24 mouse cellular contexts compared by ENCODE assay signal in the genomic region with DNA sequence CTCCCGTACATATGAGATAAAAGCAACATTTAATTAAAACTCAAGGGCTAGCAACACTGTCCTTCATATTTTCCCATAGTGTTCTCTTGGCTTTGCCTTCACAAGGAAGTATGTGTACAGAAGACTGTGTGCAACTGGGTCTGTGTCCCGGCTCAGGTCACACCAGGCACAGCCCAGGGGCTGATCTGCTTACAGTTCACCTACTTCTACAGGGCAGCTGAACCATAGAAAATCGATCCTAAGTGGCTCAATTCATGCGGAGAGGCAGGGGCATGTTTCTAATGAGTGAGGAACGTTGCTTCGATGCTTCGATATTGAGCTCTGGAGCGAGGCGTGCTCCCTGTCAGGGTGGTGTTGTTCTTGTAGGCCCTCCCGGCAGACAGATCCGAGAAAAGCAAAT. TPM values are rescaled to one million over a fixed set of nuclear protein-coding genes. Genes with fewer than 3 reads are reported as not detected.
DNase-seq lines count a peak whose midpoint lies in the region; ATAC-seq and TF ChIP-seq lines count a peak whose summit lies in the region.
"Had no signal": no experiment of that assay in that cellular context is flagged by ENCODE, and none has a peak within 500 bp of the region (broad histone marks: within the 10 kb centered on the region; RNA-seq: fewer than 3 reads in every experiment).

No protein-coding gene starts in this region.

- H3K9ac ChIP-seq in forebrain, embryonic 11.5 days (ENCODE audit: low read length) = no peak overlapping the region
- H3K9ac ChIP-seq in forebrain, embryonic 14.5 days (ENCODE audit: low read length) = no peak overlapping the region
- H3K9ac ChIP-seq in embryonic facial prominence, embryonic 11.5 days (replicated peaks; ENCODE audit: low read length) = no peak overlapping the region
- H3K9ac ChIP-seq: embryonic facial prominence, embryonic 15.5 days; forebrain, embryonic 13.5 days; heart, embryonic 15.5 days; hindbrain, embryonic 15.5 days had no signal

- H3K4me3 ChIP-seq in forebrain, embryonic 11.5 days (ENCODE audit: low read depth, low read length) = no peak overlapping the region
- no peak overlapping the region for H3K4me3 ChIP-seq in forebrain, embryonic 14.5 days (ENCODE audit: low read depth, low read length)
- no peak overlapping the region for H3K4me3 ChIP-seq in embryonic facial prominence, embryonic 11.5 days (ENCODE audit: low read depth, low read length)
- H3K4me3 ChIP-seq: embryonic facial prominence, embryonic 15.5 days; erythroblast, embryonic 14.5 days; forebrain, embryonic 13.5 days; gastrocnemius, adult 2 months; heart, embryonic 10.5 days; heart, embryonic 15.5 days; hindbrain, embryonic 15.5 days had no signal

- WGBS in forebrain, embryonic 11.5 days = 49% methylated on average over 11 of the region's 11 CpGs
- 66% methylated on average over 11 of the region's 11 CpGs for WGBS in forebrain, embryonic 14.5 days
- WGBS in embryonic facial prominence, embryonic 11.5 days = 57% methylated on average over 11 of the region's 11 CpGs

- H3K27ac ChIP-seq in forebrain, embryonic 11.5 days (ENCODE audit: low read depth, low read length) = no peak overlapping the region
- H3K27ac ChIP-seq in forebrain, embryonic 14.5 days (ENCODE audit: low read depth, low read length) = no peak overlapping the region
- H3K27ac ChIP-seq in embryonic facial prominence, embryonic 11.5 days (replicated peaks; ENCODE audit: low read depth, low read length) = no peak overlapping the region
- H3K27ac ChIP-seq: embryonic facial prominence, embryonic 15.5 days; forebrain, embryonic 13.5 days; gastrocnemius, adult 2 months; heart, embryonic 10.5 days; heart, embryonic 15.5 days; hindbrain, embryonic 15.5 days had no signal

- TF ChIP-seq POLR2A in brain, embryonic 14.5 days (IDR thresholded peaks at IDR 0.05; ENCODE audit: borderline replicate concordance, extremely low read depth, insufficient read depth, insufficient read length, poor library complexity, severe bottlenecking) = no peak

- no peaks in the 10 kb centered on the region for H3K4me1 ChIP-seq in forebrain, embryonic 11.5 days (replicated peaks; ENCODE audit: control insufficient read depth, insufficient read depth, low read length)
- H3K4me1 ChIP-seq in forebrain, embryonic 14.5 days (ENCODE audit: control insufficient read depth, insufficient read depth, low read length) = no peaks in the 10 kb centered on the region
- no peaks in the 10 kb centered on the region for H3K4me1 ChIP-seq in embryonic facial prominence, embryonic 11.5 days (ENCODE audit: control insufficient read depth, insufficient read depth, low read length)
- H3K4me1 ChIP-seq: heart, embryonic 10.5 days had no signal

- ATAC-seq in forebrain, embryonic 11.5 days (replicated peaks; ENCODE audit: low FRiP score) = peak; percentile 24; the same call in 1 of the 2 replicates
- ATAC-seq in forebrain, embryonic 14.5 days = no peak
- ATAC-seq in embryonic facial prominence, embryonic 11.5 days (replicated peaks; ENCODE audit: insufficient number of reproducible peaks, low FRiP score, low TSS enrichment, low read depth) = no peak
- ATAC-seq: activated CD4-positive, CD25-positive, alpha-beta regulatory T cell, adult 4 months; forebrain, embryonic 13.5 days; intestine, embryonic 16.5 days; Patski had no signal

- H3K9me3 ChIP-seq in forebrain, embryonic 11.5 days (ENCODE audit: control insufficient read depth, low read length) = no peaks in the 10 kb centered on the region
- H3K9me3 ChIP-seq in forebrain, embryonic 14.5 days (replicated peaks; ENCODE audit: control insufficient read depth, low read length) = no peaks in the 10 kb centered on the region
- H3K9me3 ChIP-seq in embryonic facial prominence, embryonic 11.5 days (replicated peaks; ENCODE audit: control insufficient read depth, low read length) = no peaks in the 10 kb centered on the region
- H3K9me3 ChIP-seq: embryonic facial prominence, embryonic 15.5 days; forebrain, embryonic 13.5 days; heart, embryonic 10.5 days; heart, embryonic 15.5 days; hindbrain, embryonic 15.5 days had no signal

- no peak overlapping the region for H3K4me2 ChIP-seq in forebrain, embryonic 11.5 days (ENCODE audit: low read depth, low read length, severe bottlenecking)
- H3K4me2 ChIP-seq in forebrain, embryonic 14.5 days (ENCODE audit: low read length) = no peak overlapping the region
- no peak overlapping the region for H3K4me2 ChIP-seq in embryonic facial prominence, embryonic 11.5 days (ENCODE audit: low read depth, low read length)
- H3K4me2 ChIP-seq: embryonic facial prominence, embryonic 15.5 days; forebrain, embryonic 13.5 days; heart, embryonic 15.5 days; hindbrain, embryonic 15.5 days had no signal

- no peaks in the 10 kb centered on the region for H3K36me3 ChIP-seq in forebrain, embryonic 11.5 days (ENCODE audit: control insufficient read depth, insufficient read depth, low read length)
- H3K36me3 ChIP-seq in forebrain, embryonic 14.5 days (ENCODE audit: control insufficient read depth, insufficient read depth, low read length) = no peaks in the 10 kb centered on the region
- no peaks in the 10 kb centered on the region for H3K36me3 ChIP-seq in embryonic facial prominence, embryonic 11.5 days (replicated peaks; ENCODE audit: control insufficient read depth, insufficient read depth, low read depth, low read length)
- H3K36me3 ChIP-seq: embryonic facial prominence, embryonic 15.5 days; heart, embryonic 10.5 days; heart, embryonic 15.5 days; hindbrain, embryonic 15.5 days had no signal

- DNase-seq in forebrain, embryonic 11.5 days (ENCODE audit: low spot score) = no peak
- DNase-seq in forebrain, embryonic 14.5 days (ENCODE audit: low spot score) = no peak
- DNase-seq in brain, embryonic 14.5 days (ENCODE audit: low read depth) = peak; percentile 8
- DNase-seq in embryonic facial prominence, embryonic 11.5 days (ENCODE audit: low spot score) = peak; percentile 29
- peak; percentile 61 for DNase-seq in retina, postnatal 1 day
- no peak for DNase-seq in gastrocnemius, postnatal 10 days
- DNase-seq: adrenal gland, postnatal 14 days; cerebellum, adult 8-10 months; cerebellum, postnatal 14 days; gastrocnemius, adult 2 months; gastrocnemius, postnatal 36 days; heart, adult 18-20 months; heart, postnatal 14 days; kidney, adult 2 months had no signal

- no peak for TF ChIP-seq CTCF in brain, embryonic 14.5 days (IDR thresholded peaks at IDR 0.05; ENCODE audit: borderline replicate concordance, extremely low read depth, insufficient read depth, insufficient read length)

- H3K27me3 ChIP-seq in forebrain, embryonic 11.5 days (ENCODE audit: control insufficient read depth, insufficient read depth, low read length) = no peaks in the 10 kb centered on the region
- no peaks in the 10 kb centered on the region for H3K27me3 ChIP-seq in forebrain, embryonic 14.5 days (replicated peaks; ENCODE audit: control insufficient read depth, insufficient read depth, low read length)
- no peaks in the 10 kb centered on the region for H3K27me3 ChIP-seq in embryonic facial prominence, embryonic 11.5 days (ENCODE audit: control insufficient read depth, insufficient read depth, low read length)
- H3K27me3 ChIP-seq: CH12.LX; embryonic facial prominence, embryonic 15.5 days; forebrain, embryonic 13.5 days; heart, embryonic 15.5 days; hindbrain, embryonic 15.5 days; Patski had no signal

RNA-seq across cellular contexts. Expression of gene Ano10, which starts 21.3 kb away (rescaled TPM):
- 34.0 and 44.6 TPM in 2 replicates for polyA plus RNA-seq in forebrain, embryonic 11.5 days (2014; fragmentation: Nextera tagmentation; extraction: Ambion mirVana)
- 42.4 and 45.2 TPM in 2 replicates for polyA plus RNA-seq in forebrain, embryonic 14.5 days (2014; fragmentation: Nextera tagmentation; extraction: Ambion mirVana)
- polyA plus RNA-seq in brain, embryonic 14.5 days (2012; rRNA removed) = 39.4 and 41.6 TPM in 2 replicates
- polyA plus RNA-seq in embryonic facial prominence, embryonic 11.5 days (2014; fragmentation: Nextera tagmentation; extraction: Ambion mirVana) = 35.2 and 40.1 TPM in 2 replicates
- total RNA-seq in gastrocnemius, postnatal 10 days (2021) = 10 to 100 TPM; 47.5 to 48.6 TPM

RNA-seq across cellular contexts. Expression of gene Abhd5, which starts 35.9 kb away (rescaled TPM):
- polyA plus RNA-seq in forebrain, embryonic 11.5 days (2014; fragmentation: Nextera tagmentation; extraction: Ambion mirVana) = 19.3 and 19.7 TPM in 2 replicates
- 26.9 and 29.9 TPM in 2 replicates for polyA plus RNA-seq in forebrain, embryonic 14.5 days (2014; fragmentation: Nextera tagmentation; extraction: Ambion mirVana)
- polyA plus RNA-seq in brain, embryonic 14.5 days (2012; rRNA removed) = 15.9 and 18.0 TPM in 2 replicates
- polyA plus RNA-seq in embryonic facial prominence, embryonic 11.5 days (2014; fragmentation: Nextera tagmentation; extraction: Ambion mirVana) = 28.9 and 29.2 TPM in 2 replicates
- 10 to 100 TPM; 22.9 to 23.9 TPM for total RNA-seq in gastrocnemius, postnatal 10 days (2021)

Comparison
In these comparisons a context has a peak if more than half of its experiments do, and no peak if none do; other contexts are left out.
1. DNase-seq: peak in brain, embryonic 14.5 days (single experiment), embryonic facial prominence, embryonic 11.5 days (single experiment) and retina, postnatal 1 day (single experiment); none in forebrain, embryonic 11.5 days (single experiment), forebrain, embryonic 14.5 days (single experiment) and gastrocnemius, postnatal 10 days (single experiment).